Mouse (Mus musculus) kidney, adult 8-10 months (tissue): Measurements from ENCODE around the gene Aff1.

Source experiments
- DNase-seq, 2 experiments: peaks; one replicate each; pipeline ENCODE4 v3.0.0; 2022

Aff1 gene

GRCm38 (mm10) chr5:103774703-103775333 is 82.6 kb downstream of the Aff1 start:
- no peak for DNase-seq

- peak; percentile 58 to 76 for DNase-seq
These were observed 83.3 kb downstream of the Aff1 start for GRCm38 (mm10) chr5:103775429-103775828.

- peak; percentile 53 for DNase-seq
These were observed 84.7 kb downstream of the Aff1 start for GRCm38 (mm10) chr5:103776842-103777241.

GRCm38 (mm10) chr5:103777446-103777845 is 85.3 kb downstream of the Aff1 start:
- no peak for DNase-seq

GRCm38 (mm10) chr5:103778314-103779117 is 86.3 kb downstream of the Aff1 start:
- peak; percentile 80 to 86 for DNase-seq

- no peak for DNase-seq
These were observed 87.7 kb downstream of the Aff1 start for GRCm38 (mm10) chr5:103779836-103780235.

GRCm38 (mm10) chr5:103780266-103780665 is 88.1 kb downstream of the Aff1 start:
- DNase-seq = no peak

- DNase-seq = peak in 1 of 2 experiments; percentile 60
These were observed 88.7 kb downstream of the Aff1 start for GRCm38 (mm10) chr5:103780836-103781235.

GRCm38 (mm10) chr5:103783086-103783668 is 91.0 kb downstream of the Aff1 start:
- DNase-seq = no peak

GRCm38 (mm10) chr5:103786096-103786495 is 93.9 kb downstream of the Aff1 start:
- no peak for DNase-seq

GRCm38 (mm10) chr5:103788476-103788875 is 96.3 kb downstream of the Aff1 start:
- DNase-seq = peak in 1 of 2 experiments; percentile 41

- DNase-seq = no peak
These were observed 96.8 kb downstream of the Aff1 start for GRCm38 (mm10) chr5:103788976-103789375.

- no peak for DNase-seq
These were observed 97.5 kb downstream of the Aff1 start for GRCm38 (mm10) chr5:103789619-103790116.

- DNase-seq = no peak
These were observed 99.6 kb downstream of the Aff1 start for GRCm38 (mm10) chr5:103791741-103792140.

GRCm38 (mm10) chr5:103795121-103795520 is 102.9 kb downstream of the Aff1 start:
- DNase-seq = no peak

GRCm38 (mm10) chr5:103796035-103796434 is 103.9 kb downstream of the Aff1 start:
- DNase-seq = no peak

- DNase-seq = no peak
These were observed 105.6 kb downstream of the Aff1 start for GRCm38 (mm10) chr5:103797774-103798173.

- no peak for DNase-seq
These were observed 107.3 kb downstream of the Aff1 start for GRCm38 (mm10) chr5:103799438-103799837.

GRCm38 (mm10) chr5:103800009-103800408 is 107.8 kb downstream of the Aff1 start:
- no peak for DNase-seq

GRCm38 (mm10) chr5:103803386-103803785 is 111.2 kb downstream of the Aff1 start:
- no peak for DNase-seq

- peak; percentile 81 to 83 for DNase-seq
These were observed 111.9 kb downstream of the Aff1 start for GRCm38 (mm10) chr5:103803927-103804590.

GRCm38 (mm10) chr5:103806851-103807578 is 114.8 kb downstream of the Aff1 start:
- DNase-seq = no peak
